Mouse (Mus musculus): ENCODE results near the gene Gm6164. TPM values are rescaled to one million over a fixed set of nuclear protein-coding genes. Genes with fewer than 3 reads are reported as not detected.

Gene Gm6164
- not detected in 2 replicates for polyA plus RNA-seq (2012; ENCODE audit: low replicate concordance)

GRCm38 (mm10) chr7:20205507-20205906 lies at the start of gene Gm6164:
Gm6164 (minus strand) TSS chr7:20205607.

GRCm38 (mm10) chr7:20233728-20234127 lies 28.3 kb upstream of the Gm6164 start, which contains the start of gene Gm4498:
Gm4498 (minus strand) TSS chr7:20233828.

GRCm38 (mm10) chr7:20193410-20193809 lies 12.0 kb downstream of the Gm6164 start, which contains the start of gene Vmn1r95:
Vmn1r95 (plus strand) TSS chr7:20193710.

GRCm38 (mm10) chr7:20168277-20168676 lies 37.1 kb downstream of the Gm6164 start, which contains the start of gene Vmn1r94:
Vmn1r94 (minus strand) TSS chr7:20168377.

Other genes starting within 250 kb of the Gm6164 start
- gene Ceacam20, start 240.2 kb downstream of the Gm6164 start, polyA plus RNA-seq (2012; ENCODE audit: low replicate concordance), result not detected in 2 replicates
- not detected in 2 replicates for gene Nlrp9b, start 214.1 kb downstream of the Gm6164 start, polyA plus RNA-seq (2012; ENCODE audit: low replicate concordance)
- gene Vmn1r91, start 105.9 kb downstream of the Gm6164 start, polyA plus RNA-seq (2012; ENCODE audit: low replicate concordance), result not detected in 2 replicates
- gene Gm16442, start 83.0 kb downstream of the Gm6164 start, polyA plus RNA-seq (2012; ENCODE audit: low replicate concordance), result not detected in 2 replicates
- not detected in 2 replicates for gene Vmn1r93, start 66.5 kb downstream of the Gm6164 start, polyA plus RNA-seq (2012; ENCODE audit: low replicate concordance)
- not detected in 2 replicates for gene Vmn1r94, start 37.2 kb downstream of the Gm6164 start, polyA plus RNA-seq (2012; ENCODE audit: low replicate concordance)
- not detected in 2 replicates for gene Vmn1r95, start 11.9 kb downstream of the Gm6164 start, polyA plus RNA-seq (2012; ENCODE audit: low replicate concordance)
- not detected in 2 replicates for gene Gm4498, start 28.2 kb upstream of the Gm6164 start, polyA plus RNA-seq (2012; ENCODE audit: low replicate concordance)
- not detected in 2 replicates for gene Gm5890, start 57.2 kb upstream of the Gm6164 start, polyA plus RNA-seq (2012; ENCODE audit: low replicate concordance)
- gene Gm4133, start 128.5 kb upstream of the Gm6164 start, polyA plus RNA-seq (2012; ENCODE audit: low replicate concordance), result not detected in 2 replicates
- not detected in 2 replicates for gene Gm5728, start 169.8 kb upstream of the Gm6164 start, polyA plus RNA-seq (2012; ENCODE audit: low replicate concordance)
- not detected in 2 replicates for gene Vmn1r100, start 212.3 kb upstream of the Gm6164 start, polyA plus RNA-seq (2012; ENCODE audit: low replicate concordance)
- gene Vmn1r101, start 237.0 kb upstream of the Gm6164 start, polyA plus RNA-seq (2012; ENCODE audit: low replicate concordance), result not detected in 2 replicates

All from leukemia stem cell, adult 10-12 weeks (primary cell).